Mouse (Mus musculus) bone marrow, adult 2 months (tissue): ENCODE data around the gene Lrpprc.

Experiments used
- CTCF ChIP-seq: fragments of 200-500 bp; IDR thresholded peaks from 2 replicates; pipeline ENCODE4 v1.5.1; 2011; ENCODE audit warnings: low read length, control low read depth; ENCODE audit not compliant: control insufficient read depth, insufficient read depth
- POLR2A ChIP-seq: fragments of 200-500 bp; IDR thresholded peaks from 2 replicates; pipeline ENCODE4 v1.6.1; 2011; ENCODE audit warnings: low read depth, mild to moderate bottlenecking, control low read depth, low read length, borderline replicate concordance; ENCODE audit not compliant: control insufficient read depth

DNA sequence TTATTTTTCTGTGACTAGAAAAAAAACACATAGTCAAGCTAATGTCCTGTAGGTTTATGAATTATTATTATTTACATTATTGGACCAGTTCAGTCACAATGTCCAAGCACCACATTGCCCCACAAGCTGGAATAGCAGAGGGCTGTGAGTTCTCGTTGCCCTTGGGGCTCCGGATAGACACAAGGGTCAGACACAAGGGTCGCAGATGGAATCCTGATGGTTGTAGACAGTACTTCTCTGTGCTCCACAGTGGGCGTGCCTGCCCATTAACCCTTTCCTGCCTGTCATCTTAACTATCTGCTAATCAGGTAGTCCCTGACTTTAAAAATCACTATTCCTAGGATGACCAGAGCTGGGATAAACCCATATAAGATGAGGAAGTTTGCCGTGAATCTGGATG is 132.4 kb downstream of the Lrpprc start:
- no peak for TF ChIP-seq CTCF
- TF ChIP-seq POLR2A: no peak
